Mouse (Mus musculus): ENCODE data around the gene Lpar1. TPM values are rescaled to one million over a fixed set of nuclear protein-coding genes. Genes with fewer than 3 reads are reported as not detected.

Lpar1 gene
- polyA plus RNA-seq, 1 experiment from 2014 or later: 37.9 TPM

GRCm38 (mm10) chr4:58462990-58463389 lies 90.7 kb downstream of the Lpar1 start:
- WGBS: 87% methylated on average over 5 of the region's 5 CpGs

DNA sequence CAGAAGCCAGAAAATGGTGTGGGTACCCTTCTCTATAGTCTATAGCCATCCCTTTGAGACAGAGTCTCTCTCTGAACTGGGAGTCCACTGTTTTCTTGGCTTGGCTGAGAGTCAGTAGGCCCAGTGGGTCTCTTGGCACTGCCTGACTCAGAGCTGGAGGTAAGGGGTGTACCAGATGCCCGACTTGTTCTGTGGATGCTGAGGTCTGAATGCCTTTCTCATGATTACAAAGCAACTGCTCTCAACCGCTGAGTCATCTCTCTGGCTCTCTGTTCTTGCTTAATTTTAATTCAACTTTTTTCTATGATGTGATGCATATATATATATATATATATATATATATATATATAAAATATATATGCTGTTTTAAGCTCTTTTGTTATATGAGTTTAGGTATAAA lies 91.1 kb downstream of the Lpar1 start:
- H3K36me3 ChIP-seq: no peaks in the 10 kb centered on the region
- 90% methylated on average over 2 of the region's 2 CpGs for WGBS

More at GRCm38 (mm10) chr4:58462990-58463389, 90.7 kb downstream of the Lpar1 start:
- Histone ChIP-seq H3K4me2 (replicated peaks) (no peak overlapping the region), H3K36me3 (no peaks in the 10 kb centered on the region), H3K27me3 (replicated peaks) (no peaks in the 10 kb centered on the region), H3K4me3 (no peak overlapping the region), H3K9ac (no peak overlapping the region), H3K27ac (no peak overlapping the region), H3K9me3 (no peaks in the 10 kb centered on the region), H3K4me1 (no peaks in the 10 kb centered on the region)
- no peak for ATAC-seq (ENCODE audit: low FRiP score, low read depth)

GRCm38 (mm10) chr4:58453334-58453733 lies 100.4 kb downstream of the Lpar1 start:
- Histone ChIP-seq H3K9me3 (no peaks in the 10 kb centered on the region), H3K27ac (no peak overlapping the region), H3K4me3 (no peak overlapping the region), H3K4me1 (no peaks in the 10 kb centered on the region), H3K36me3 (no peaks in the 10 kb centered on the region), H3K9ac (no peak overlapping the region), H3K4me2 (replicated peaks) (no peak overlapping the region), H3K27me3 (replicated peaks) (no peaks in the 10 kb centered on the region)
- 85% methylated on average over 4 of the region's 4 CpGs for whole genome bisulfite sequencing
- no peak for ATAC-seq (ENCODE audit: low FRiP score, low read depth)

More for the DNA sequence above, 91.1 kb downstream of the Lpar1 start:
- no peak for ATAC-seq (ENCODE audit: low FRiP score, low read depth)
- H3K9ac ChIP-seq: no peak overlapping the region
- no peak overlapping the region for H3K27ac ChIP-seq
- H3K27me3 ChIP-seq (replicated peaks): no peaks in the 10 kb centered on the region
- H3K4me1 ChIP-seq: no peaks in the 10 kb centered on the region
- no peak overlapping the region for H3K4me2 ChIP-seq (replicated peaks)
- H3K4me3 ChIP-seq: no peak overlapping the region
- H3K9me3 ChIP-seq: no peaks in the 10 kb centered on the region

DNA sequence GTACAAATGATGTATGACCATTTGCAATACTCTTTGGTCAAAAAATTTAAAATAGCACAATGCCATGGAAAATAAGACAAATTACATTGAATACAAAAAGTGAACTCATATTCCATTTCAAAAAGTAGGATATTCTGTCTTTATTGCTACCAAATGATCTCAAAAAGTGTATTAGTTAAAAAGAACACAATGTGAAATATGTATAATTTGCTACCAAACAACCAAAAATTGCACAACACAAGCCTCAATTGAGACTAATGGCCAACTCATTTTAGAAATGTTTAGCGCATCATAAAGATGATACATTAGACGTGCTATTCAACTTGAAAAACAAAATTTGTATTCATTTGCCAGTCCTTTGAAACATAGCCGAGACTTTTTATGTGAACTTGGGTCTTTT lies 104.9 kb downstream of the Lpar1 start:
- Histone ChIP-seq H3K9ac (no peak overlapping the region), H3K4me3 (no peak overlapping the region), H3K27ac (no peak overlapping the region), H3K9me3 (no peaks in the 10 kb centered on the region), H3K4me1 (no peaks in the 10 kb centered on the region), H3K36me3 (no peaks in the 10 kb centered on the region), H3K4me2 (replicated peaks) (no peak overlapping the region), H3K27me3 (replicated peaks) (no peaks in the 10 kb centered on the region)
- 90% methylated on average over 3 of the region's 3 CpGs for WGBS
- no peak for ATAC-seq (ENCODE audit: low FRiP score, low read depth)

- Histone ChIP-seq H3K4me2 (replicated peaks) (no peak overlapping the region), H3K9me3 (no peaks in the 10 kb centered on the region), H3K36me3 (no peaks in the 10 kb centered on the region), H3K4me3 (no peak overlapping the region), H3K4me1 (no peaks in the 10 kb centered on the region), H3K27ac (no peak overlapping the region), H3K9ac (no peak overlapping the region), H3K27me3 (replicated peaks) (no peaks in the 10 kb centered on the region)
- WGBS: 86% methylated on average over 7 of the region's 7 CpGs
- ATAC-seq (ENCODE audit: low FRiP score, low read depth): no peak
Measured at GRCm38 (mm10) chr4:58447841-58448240, 105.9 kb downstream of the Lpar1 start.

GRCm38 (mm10) chr4:58445846-58446245 lies 107.9 kb downstream of the Lpar1 start:
- no peaks in the 10 kb centered on the region for H3K4me1 ChIP-seq
- no peak for ATAC-seq (ENCODE audit: low FRiP score, low read depth)
- no peaks in the 10 kb centered on the region for H3K27me3 ChIP-seq (replicated peaks)
- H3K4me3 ChIP-seq: no peak overlapping the region
- H3K9me3 ChIP-seq: no peaks in the 10 kb centered on the region
- no peaks in the 10 kb centered on the region for H3K36me3 ChIP-seq
- no peak overlapping the region for H3K9ac ChIP-seq
- 83% methylated on average over 6 of the region's 6 CpGs for WGBS
- H3K27ac ChIP-seq: no peak overlapping the region
- H3K4me2 ChIP-seq (replicated peaks): no peak overlapping the region

GRCm38 (mm10) chr4:58442338-58442737 lies 111.4 kb downstream of the Lpar1 start:
- no peak for ATAC-seq (ENCODE audit: low FRiP score, low read depth)

DNA sequence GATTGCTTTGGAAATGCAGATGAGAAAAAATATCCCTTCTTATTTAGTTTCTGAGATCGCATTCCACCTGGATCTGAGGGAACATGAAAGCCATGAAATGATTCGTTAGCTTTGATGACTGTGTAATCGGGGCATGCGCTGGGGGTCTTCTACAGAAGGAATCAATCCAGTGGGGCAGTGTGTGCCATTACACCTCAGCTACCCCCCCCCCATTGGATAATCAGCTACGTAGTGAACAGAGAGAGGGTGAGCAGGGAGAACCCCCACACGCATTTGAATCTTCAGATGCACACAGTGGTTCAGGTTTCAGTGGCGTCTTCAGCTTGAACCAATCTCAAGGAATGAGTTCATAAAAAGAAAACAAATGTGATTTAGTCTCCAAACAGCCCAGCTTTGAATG lies 115.0 kb downstream of the Lpar1 start:
- no peak overlapping the region for H3K27ac ChIP-seq
- H3K9me3 ChIP-seq: no peaks in the 10 kb centered on the region
- no peak overlapping the region for H3K4me2 ChIP-seq (replicated peaks)
- H3K27me3 ChIP-seq (replicated peaks): no peaks in the 10 kb centered on the region
- no peak overlapping the region for H3K9ac ChIP-seq
- no peak overlapping the region for H3K4me3 ChIP-seq
- H3K36me3 ChIP-seq: no peaks in the 10 kb centered on the region
- WGBS: 78% methylated on average over 7 of the region's 7 CpGs
- H3K4me1 ChIP-seq: no peaks in the 10 kb centered on the region
- ATAC-seq (ENCODE audit: low FRiP score, low read depth): no peak

More at GRCm38 (mm10) chr4:58442338-58442737, 111.4 kb downstream of the Lpar1 start:
- H3K27me3 ChIP-seq (replicated peaks): no peaks in the 10 kb centered on the region
- H3K9ac ChIP-seq: no peak overlapping the region
- no peak overlapping the region for H3K27ac ChIP-seq
- 64% methylated on average over 5 of the region's 5 CpGs for WGBS
- H3K4me2 ChIP-seq (replicated peaks): no peak overlapping the region
- H3K9me3 ChIP-seq: no peaks in the 10 kb centered on the region
- H3K4me1 ChIP-seq: no peaks in the 10 kb centered on the region
- no peaks in the 10 kb centered on the region for H3K36me3 ChIP-seq
- H3K4me3 ChIP-seq: no peak overlapping the region

DNA sequence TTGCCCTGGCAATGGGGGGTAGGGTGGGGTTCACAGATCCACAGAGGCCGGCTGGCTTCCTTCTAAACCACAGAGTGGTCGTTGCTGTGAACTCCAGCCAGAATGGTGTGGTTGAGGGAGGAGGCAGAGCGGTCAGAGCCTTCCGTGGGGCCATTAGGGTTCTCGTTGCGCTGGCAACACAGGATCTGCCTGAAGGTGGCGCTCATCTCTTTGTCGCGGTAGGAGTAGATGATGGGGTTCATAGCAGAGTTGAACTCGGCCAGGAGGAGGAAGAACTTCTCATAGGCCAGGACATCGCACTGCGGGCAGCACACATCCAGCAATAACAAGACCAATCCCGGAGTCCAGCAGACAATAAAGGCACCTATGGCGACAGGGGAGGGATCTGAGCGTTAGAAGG lies 116.4 kb downstream of the Lpar1 start:
- no peak overlapping the region for H3K4me3 ChIP-seq
- H3K9ac ChIP-seq: no peak overlapping the region
- no peaks in the 10 kb centered on the region for H3K4me1 ChIP-seq
- no peak overlapping the region for H3K27ac ChIP-seq
- no peak for ATAC-seq (ENCODE audit: low FRiP score, low read depth)
- H3K9me3 ChIP-seq: no peaks in the 10 kb centered on the region
- no peak overlapping the region for H3K4me2 ChIP-seq (replicated peaks)
- H3K27me3 ChIP-seq (replicated peaks): no peaks in the 10 kb centered on the region
- H3K36me3 ChIP-seq: no peaks in the 10 kb centered on the region
- WGBS: 87% methylated on average over 15 of the region's 15 CpGs

- WGBS: 81% methylated on average over 9 of the region's 9 CpGs
- Histone ChIP-seq H3K36me3 (no peaks in the 10 kb centered on the region), H3K4me2 (replicated peaks) (no peak overlapping the region), H3K9ac (no peak overlapping the region), H3K9me3 (no peaks in the 10 kb centered on the region), H3K4me1 (no peaks in the 10 kb centered on the region), H3K27ac (no peak overlapping the region), H3K27me3 (replicated peaks) (no peaks in the 10 kb centered on the region), H3K4me3 (no peak overlapping the region)
- no peak for ATAC-seq (ENCODE audit: low FRiP score, low read depth)
Measured at GRCm38 (mm10) chr4:58423276-58423930, 130.3 kb downstream of the Lpar1 start.

DNA sequence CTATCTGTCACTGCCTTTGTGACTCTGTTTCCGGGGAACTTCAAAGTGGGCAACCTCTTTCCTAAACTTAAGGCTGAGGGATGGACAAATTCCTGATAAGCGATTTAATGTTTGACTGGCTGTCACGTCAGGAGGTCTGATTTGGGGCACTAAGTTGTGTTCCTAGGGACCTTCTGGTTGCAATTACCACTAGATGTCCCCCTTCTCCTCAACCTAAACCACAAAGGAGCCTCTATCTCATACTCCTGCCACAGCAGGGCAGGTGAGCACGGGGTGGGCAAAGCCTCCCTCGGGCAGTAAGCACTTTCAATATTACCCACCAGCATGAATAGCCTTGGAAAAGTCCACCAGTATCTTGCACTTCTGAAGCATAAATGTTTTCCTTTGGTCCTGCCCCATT lies 134.5 kb downstream of the Lpar1 start:
- Histone ChIP-seq H3K27ac (no peak overlapping the region), H3K27me3 (replicated peaks) (no peaks in the 10 kb centered on the region), H3K4me2 (replicated peaks) (no peak overlapping the region), H3K4me3 (no peak overlapping the region), H3K9me3 (no peaks in the 10 kb centered on the region), H3K4me1 (no peaks in the 10 kb centered on the region), H3K9ac (no peak overlapping the region), H3K36me3 (no peaks in the 10 kb centered on the region)
- ATAC-seq (ENCODE audit: low FRiP score, low read depth): no peak
- WGBS: 59% methylated on average over 5 of the region's 5 CpGs

- H3K4me3 ChIP-seq: no peak overlapping the region
- no peaks in the 10 kb centered on the region for H3K9me3 ChIP-seq
- H3K27ac ChIP-seq: no peak overlapping the region
- no peaks in the 10 kb centered on the region for H3K4me1 ChIP-seq
- H3K27me3 ChIP-seq (replicated peaks): no peaks in the 10 kb centered on the region
- H3K4me2 ChIP-seq (replicated peaks): no peak overlapping the region
- 82% methylated on average over 4 of the region's 4 CpGs for WGBS
- no peak overlapping the region for H3K9ac ChIP-seq
- no peak for ATAC-seq (ENCODE audit: low FRiP score, low read depth)
- H3K36me3 ChIP-seq: no peaks in the 10 kb centered on the region
Measured at GRCm38 (mm10) chr4:58417319-58417718, 136.4 kb downstream of the Lpar1 start.

GRCm38 (mm10) chr4:58415537-58415936 lies 138.2 kb downstream of the Lpar1 start:
- Histone ChIP-seq H3K4me2 (replicated peaks) (no peak overlapping the region), H3K9ac (no peak overlapping the region), H3K9me3 (no peaks in the 10 kb centered on the region), H3K4me3 (no peak overlapping the region), H3K27me3 (replicated peaks) (no peaks in the 10 kb centered on the region), H3K36me3 (no peaks in the 10 kb centered on the region), H3K27ac (no peak overlapping the region), H3K4me1 (no peaks in the 10 kb centered on the region)
- WGBS: 92% methylated on average over 3 of the region's 3 CpGs
- ATAC-seq (ENCODE audit: low FRiP score, low read depth): no peak

All from neural tube, embryonic 12.5 days (tissue).